Mouse (Mus musculus) stomach, postnatal 0 days (tissue): ENCODE measurements around the gene Hdgfl3.

Experiments
- CTCF ChIP-seq: IDR thresholded peaks from 2 replicates; pipeline ENCODE4 v1.5.1; 2016; ENCODE audit warnings: antibody characterized with exemption, low read depth, mild to moderate bottlenecking, moderate library complexity
- EP300 ChIP-seq: optimal IDR thresholded peaks from 2 replicates; pipeline ENCODE3; 2016; ENCODE audit warnings: antibody characterized with exemption

DNA sequence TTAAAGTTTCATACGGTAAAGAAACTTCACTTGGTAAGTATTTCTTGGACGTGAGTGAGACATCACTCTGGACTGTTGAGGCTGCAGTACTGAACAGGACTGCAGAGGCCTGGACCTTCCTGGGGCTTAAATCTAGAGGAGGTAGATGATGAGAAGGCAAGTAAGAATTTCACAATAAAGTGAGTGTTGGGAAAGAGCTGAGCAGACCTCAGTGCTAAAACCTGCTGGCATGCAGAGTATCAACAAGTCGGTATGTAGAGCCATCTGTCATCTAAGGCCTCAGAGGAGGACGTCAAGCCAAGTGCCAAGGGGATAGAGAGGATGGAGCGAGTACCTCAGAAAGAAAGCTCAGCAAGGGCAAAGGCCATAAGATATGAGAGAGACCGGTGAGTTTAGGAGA is 49.4 kb upstream of the Hdgfl3 start:
- TF ChIP-seq CTCF (no peak), EP300 (no peak)
